Mouse (Mus musculus) thymus, postnatal 10 days (tissue): ENCODE results near the gene Hist2h4.
A peak's percentile ranks its signal among the peaks of the same experiment; 100 is the strongest.
"Not testable (repeated sequence)": the region's sequence is repeated elsewhere in the genome, so short reads cannot be mapped to it uniquely, and the experiment has no call there.

Source experiments
- DNase-seq, 2 experiments: peaks; one replicate each; pipeline ENCODE4 v3.0.0; 2021; ENCODE audit warnings: low spot score in 2 of 2

Hist2h4 gene

GRCm38 (mm10) chr3:96226695-96227648 lies 36.1 kb downstream of the Hist2h4 start:
- DNase-seq = no peak

- no peak for DNase-seq
Observed at GRCm38 (mm10) chr3:96225421-96225820, 37.7 kb downstream of the Hist2h4 start.

GRCm38 (mm10) chr3:96222774-96223173 lies 40.3 kb downstream of the Hist2h4 start:
- no peak for DNase-seq

- peak; percentile 20 to 38 for DNase-seq
Observed at GRCm38 (mm10) chr3:96221640-96222038, 41.5 kb downstream of the Hist2h4 start.

- peak; percentile 91 for DNase-seq
Observed at GRCm38 (mm10) chr3:96220765-96221639, 42.1 kb downstream of the Hist2h4 start, which contains the start of the genes Hist2h2ac and Hist2h2be. TSS of gene Hist2h2ac (minus strand) at chr3:96220880. TSS of gene Hist2h2be (plus strand) at chr3:96221119.

GRCm38 (mm10) chr3:96220131-96220764 lies 42.9 kb downstream of the Hist2h4 start:
- not testable (repeated sequence) for DNase-seq

- peak; percentile 68 to 73 for DNase-seq
Observed at GRCm38 (mm10) chr3:96219661-96220130, 43.4 kb downstream of the Hist2h4 start, which contains the start of the genes Bola1 and Hist2h2ab. TSS of gene Bola1 (minus strand) at chr3:96219709. TSS of gene Hist2h2ab (plus strand) at chr3:96219865.

GRCm38 (mm10) chr3:96219191-96219641 lies 43.9 kb downstream of the Hist2h4 start:
- peak; percentile 36 to 46 for DNase-seq
